Mouse (Mus musculus) bone marrow, adult 2 months (tissue): ENCODE results near the gene Rgmb.

Experiments
- CTCF ChIP-seq: fragments of 200-500 bp; IDR thresholded peaks from 2 replicates; pipeline ENCODE4 v1.5.1; 2011; ENCODE audit warnings: low read length, control low read depth; ENCODE audit not compliant: control insufficient read depth, insufficient read depth
- POLR2A ChIP-seq: fragments of 200-500 bp; IDR thresholded peaks from 2 replicates; pipeline ENCODE4 v1.6.1; 2011; ENCODE audit warnings: low read depth, mild to moderate bottlenecking, control low read depth, low read length, borderline replicate concordance; ENCODE audit not compliant: control insufficient read depth

- TF ChIP-seq POLR2A, result peak; percentile 46; the same call in 1 of the 2 replicates
- no peak for TF ChIP-seq CTCF
Observed at GRCm38 (mm10) chr17:15826444-15826909, 4.4 kb downstream of the Rgmb start.
